Mouse (Mus musculus): Measurements from ENCODE around the gene Mospd1. TPM values are rescaled to one million over a fixed set of nuclear protein-coding genes. Genes with fewer than 3 reads are reported as not detected.

Gene Mospd1
- polyA plus RNA-seq, 1 experiment from 2014 or later, result 46.9 TPM

Other genes with a start within 250 kb of the Mospd1 start
- gene Plac1, start 130.4 kb downstream of the Mospd1 start, polyA plus RNA-seq (2015; fragmentation: Nextera tagmentation; extraction: Ambion mirVana), result 11.2 and 11.4 TPM in 2 replicates
- 13.3 and 15.4 TPM in 2 replicates for gene Fam122b, start 100.7 kb downstream of the Mospd1 start, polyA plus RNA-seq (2015; fragmentation: Nextera tagmentation; extraction: Ambion mirVana)
- not detected in 2 replicates for gene Fam122c, start 97.1 kb downstream of the Mospd1 start, polyA plus RNA-seq (2015; fragmentation: Nextera tagmentation; extraction: Ambion mirVana)
- not detected in 2 replicates for gene Etd, start 64.4 kb upstream of the Mospd1 start, polyA plus RNA-seq (2015; fragmentation: Nextera tagmentation; extraction: Ambion mirVana)
- 50.3 and 50.4 TPM in 2 replicates for gene Rtl8c, start 237.5 kb upstream of the Mospd1 start, polyA plus RNA-seq (2015; fragmentation: Nextera tagmentation; extraction: Ambion mirVana)
- gene Gm14597, start 238.5 kb upstream of the Mospd1 start, polyA plus RNA-seq (2015; fragmentation: Nextera tagmentation; extraction: Ambion mirVana), result not detected in 2 replicates

Measured in limb, embryonic 15.5 days (tissue).